Mouse (Mus musculus) lung, adult 2 months (tissue): ENCODE measurements at regions not wholly inside any gene's neighbourhood (a gene's known extent, or its start where the extent isn't known, plus 50 kb on each side); places are given as distances from the start of the nearest gene placed in this dataset.
"Not testable (repeated sequence)": the region's sequence is repeated elsewhere in the genome, so short reads cannot be mapped to it uniquely, and the experiment has no call there.

Experiments
- DNase-seq: peaks from one replicate; pipeline ENCODE4 v3.0.0; 2022
- H3K4me1 ChIP-seq: fragments of 200-500 bp; 2 replicates; pipeline ENCODE4 v1.6.1; 2011; ENCODE audit warnings: low read length; ENCODE audit not compliant: control insufficient read depth, insufficient read depth
- H3K4me3 ChIP-seq: fragments of 200-500 bp; replicated peaks from 2 replicates; pipeline ENCODE3; 2011; ENCODE audit warnings: low read depth, mild to moderate bottlenecking, control low read depth, low read length; ENCODE audit errors: extremely low read depth
- CTCF ChIP-seq: fragments of 200-500 bp; IDR thresholded peaks from 2 replicates; pipeline ENCODE4 v1.5.1; 2011; ENCODE audit warnings: mild to moderate bottlenecking, low read length, control low read depth; ENCODE audit not compliant: insufficient read depth
- POLR2A ChIP-seq: fragments of 200-500 bp; IDR thresholded peaks from 2 replicates; pipeline ENCODE4 v1.6.1; 2011; ENCODE audit warnings: low read depth, mild to moderate bottlenecking, control low read depth, low read length, borderline replicate concordance; ENCODE audit errors: extremely low read depth
- WGBS: fragments of 180-500 bp; shearing (Covaris S2); methylation state at CpG from one replicate; pipeline ENCODE4 v1.1.7; 2018; 5-methylcytosine and 5-hydroxymethylcytosine counted together

- DNase-seq = no peak
- no peak overlapping the region for H3K4me3 ChIP-seq
- TF ChIP-seq CTCF (no peak), POLR2A (no peak)
- H3K4me1 ChIP-seq = no peaks in the 10 kb centered on the region
- WGBS = 91% methylated on average over 3 of the region's 3 CpGs
Measured at GRCm38 (mm10) chr10:84249346-84249745, 191.1 kb downstream of the Nuak1 start.

GRCm38 (mm10) chr10:84260931-84261650, 179.3 kb downstream of the Nuak1 start:
- Histone ChIP-seq H3K4me3 (no peak overlapping the region), H3K4me1 (no peaks in the 10 kb centered on the region; the same call in 1 of the 2 replicates)
- no peak for DNase-seq
- WGBS = 66% methylated on average over 6 of the region's 6 CpGs
- TF ChIP-seq POLR2A = no peak
- TF ChIP-seq CTCF = no peak

GRCm38 (mm10) chr10:84262943-84263342, 177.5 kb downstream of the Nuak1 start:
- no peaks in the 10 kb centered on the region; the same call in 1 of the 2 replicates for H3K4me1 ChIP-seq
- no peak for DNase-seq
- TF ChIP-seq POLR2A = no peak
- no peak for TF ChIP-seq CTCF
- no peak overlapping the region for H3K4me3 ChIP-seq
- WGBS = 80% methylated on average over 4 of the region's 4 CpGs

GRCm38 (mm10) chr10:84285832-84286506, 154.4 kb downstream of the Nuak1 start:
- no peak for DNase-seq
- no peaks in the 10 kb centered on the region; the same call in 1 of the 2 replicates for H3K4me1 ChIP-seq
- WGBS = 63% methylated on average over 6 of the region's 6 CpGs
- TF ChIP-seq CTCF (no peak), POLR2A (no peak)
- no peak overlapping the region for H3K4me3 ChIP-seq

GRCm38 (mm10) chr10:84294422-84294821, 146.0 kb downstream of the Nuak1 start:
- DNase-seq = no peak
- WGBS = 71% methylated on average over 4 of the region's 4 CpGs
- TF ChIP-seq POLR2A (no peak), CTCF (no peak)
- Histone ChIP-seq H3K4me1 (no peaks in the 10 kb centered on the region), H3K4me3 (no peak overlapping the region)

- 55% methylated on average over 3 of the region's 3 CpGs for WGBS
- H3K4me3 ChIP-seq = no peak overlapping the region
- no peak for DNase-seq
- H3K4me1 ChIP-seq = no peaks in the 10 kb centered on the region
- TF ChIP-seq POLR2A = no peak
- no peak for TF ChIP-seq CTCF
Measured at GRCm38 (mm10) chr10:84296168-84296567, 144.2 kb downstream of the Nuak1 start.

- Histone ChIP-seq H3K4me3 (no peak overlapping the region), H3K4me1 (no peaks in the 10 kb centered on the region)
- DNase-seq = no peak
- no peak for TF ChIP-seq POLR2A
- TF ChIP-seq CTCF = no peak
- WGBS = 49% methylated on average over 2 of the region's 2 CpGs
Measured at GRCm38 (mm10) chr10:84301561-84301960, 138.8 kb downstream of the Nuak1 start.

GRCm38 (mm10) chr10:84302821-84303520, 137.4 kb downstream of the Nuak1 start:
- no peak for TF ChIP-seq CTCF
- no peak for TF ChIP-seq POLR2A
- DNase-seq = no peak
- no peaks in the 10 kb centered on the region for H3K4me1 ChIP-seq
- no peak overlapping the region for H3K4me3 ChIP-seq
- WGBS = 74% methylated on average over 7 of the region's 7 CpGs

- H3K4me3 ChIP-seq, H3K4me1 ChIP-seq, DNase-seq: not testable (repeated sequence)
- WGBS = 91% methylated on average over 17 of the region's 17 CpGs
Measured at GRCm38 (mm10) chr10:84308746-84309145, 131.7 kb downstream of the Nuak1 start.

GRCm38 (mm10) chr10:84310653-84311052, 129.7 kb downstream of the Nuak1 start:
- 90% methylated on average over 5 of the region's 5 CpGs for WGBS
- no peaks in the 10 kb centered on the region for H3K4me1 ChIP-seq
- no peak overlapping the region for H3K4me3 ChIP-seq
- TF ChIP-seq POLR2A (no peak), CTCF (no peak)
- no peak for DNase-seq
